Mouse (Mus musculus): ENCODE measurements around the gene Fat1. TPM values are rescaled to one million over a fixed set of nuclear protein-coding genes. Genes with fewer than 3 reads are reported as not detected.

The Fat1 gene
- polyA plus RNA-seq, 1 experiment from 2014 or later = 8.6 TPM

GRCm38 (mm10) chr8:44920379-44921032 is 14.7 kb upstream of the Fat1 start:
- WGBS = 58% methylated on average over 7 of the region's 7 CpGs
- H3K9ac ChIP-seq (ENCODE audit: low read length) = no peak overlapping the region
- no peak overlapping the region for H3K4me3 ChIP-seq (ENCODE audit: low read depth, low read length)
- no peaks in the 10 kb centered on the region for H3K4me1 ChIP-seq (replicated peaks; ENCODE audit: control insufficient read depth, insufficient read depth)
- no peak overlapping the region for H3K4me2 ChIP-seq (replicated peaks; ENCODE audit: low read depth)
- no peak overlapping the region for H3K27ac ChIP-seq (replicated peaks)
- DNase-seq (ENCODE audit: low spot score) = no peak
- TF ChIP-seq CTCF (IDR thresholded peaks at IDR 0.05; ENCODE audit: low read depth) (no peak), EP300 (optimal IDR thresholded peaks at IDR 0.05) (no peak)
- H3K27me3 ChIP-seq (ENCODE audit: control insufficient read depth, insufficient read depth, low read length) = no peaks in the 10 kb centered on the region
- no peaks in the 10 kb centered on the region for H3K36me3 ChIP-seq (ENCODE audit: control insufficient read depth, insufficient read depth, low read length)
- H3K9me3 ChIP-seq (ENCODE audit: control insufficient read depth, low read length) = no peaks in the 10 kb centered on the region
- ATAC-seq (ENCODE audit: low FRiP score, low TSS enrichment) = peak; percentile 79

- WGBS = 69% methylated on average over 5 of the region's 5 CpGs
These were observed 10.3 kb upstream of the Fat1 start for GRCm38 (mm10) chr8:44924995-44925394.

DNA sequence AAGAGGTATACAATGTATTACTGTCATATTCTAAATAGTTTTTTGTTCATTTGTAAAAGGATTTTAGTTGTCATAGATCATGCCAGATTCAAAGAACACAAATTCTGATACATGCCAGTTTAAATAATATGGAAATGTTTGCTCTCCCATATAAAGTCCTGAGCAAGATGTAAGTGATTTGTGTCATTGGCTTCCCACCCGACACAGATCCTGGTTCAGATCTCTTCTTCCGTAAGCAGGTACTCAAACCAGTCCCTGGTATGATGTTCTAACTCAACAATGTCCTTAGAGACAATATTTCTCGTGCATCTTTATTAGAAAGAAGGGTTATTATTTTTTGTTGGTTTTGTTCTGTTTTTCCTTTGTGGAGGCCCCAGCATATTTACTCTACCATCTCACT is 5.2 kb upstream of the Fat1 start:
- no peaks in the 10 kb centered on the region for H3K27me3 ChIP-seq (ENCODE audit: control insufficient read depth, insufficient read depth, low read length)
- no peak overlapping the region for H3K27ac ChIP-seq (replicated peaks)
- no peaks in the 10 kb centered on the region for H3K36me3 ChIP-seq (ENCODE audit: control insufficient read depth, insufficient read depth, low read length)
- H3K9ac ChIP-seq (ENCODE audit: low read length) = no peak overlapping the region
- DNase-seq (ENCODE audit: low spot score) (no peak), ATAC-seq (ENCODE audit: low FRiP score, low TSS enrichment) (no peak)
- H3K4me2 ChIP-seq (replicated peaks; ENCODE audit: low read depth) = no peak overlapping the region
- 0 out of 2 replicates have a peak, but pooled peaks cover 3% of the 10 kb centered on the region for H3K9me3 ChIP-seq (ENCODE audit: control insufficient read depth, low read length)
- H3K4me1 ChIP-seq (replicated peaks; ENCODE audit: control insufficient read depth, insufficient read depth) = no peaks in the 10 kb centered on the region
- 85% methylated on average over 3 of the region's 3 CpGs for WGBS
- no peak overlapping the region for H3K4me3 ChIP-seq (ENCODE audit: low read depth, low read length)
- TF ChIP-seq EP300 (optimal IDR thresholded peaks at IDR 0.05) (no peak), CTCF (IDR thresholded peaks at IDR 0.05; ENCODE audit: low read depth) (no peak)

More at GRCm38 (mm10) chr8:44924995-44925394, 10.3 kb upstream of the Fat1 start:
- ATAC-seq (ENCODE audit: low FRiP score, low TSS enrichment) (peak; percentile 74), DNase-seq (ENCODE audit: low spot score) (no peak)
- Histone ChIP-seq H3K9ac (ENCODE audit: low read length) (no peak overlapping the region), H3K27me3 (ENCODE audit: control insufficient read depth, insufficient read depth, low read length) (no peaks in the 10 kb centered on the region), H3K4me1 (replicated peaks; ENCODE audit: control insufficient read depth, insufficient read depth) (no peaks in the 10 kb centered on the region), H3K4me2 (replicated peaks; ENCODE audit: low read depth) (no peak overlapping the region), H3K36me3 (ENCODE audit: control insufficient read depth, insufficient read depth, low read length) (no peaks in the 10 kb centered on the region), H3K4me3 (ENCODE audit: low read depth, low read length) (no peak overlapping the region), H3K27ac (replicated peaks) (no peak overlapping the region), H3K9me3 (ENCODE audit: control insufficient read depth, low read length) (0 out of 2 replicates have a peak, but pooled peaks cover 3% of the 10 kb centered on the region)
- TF ChIP-seq EP300 (optimal IDR thresholded peaks at IDR 0.05) (no peak), CTCF (IDR thresholded peaks at IDR 0.05; ENCODE audit: low read depth) (no peak)

DNA sequence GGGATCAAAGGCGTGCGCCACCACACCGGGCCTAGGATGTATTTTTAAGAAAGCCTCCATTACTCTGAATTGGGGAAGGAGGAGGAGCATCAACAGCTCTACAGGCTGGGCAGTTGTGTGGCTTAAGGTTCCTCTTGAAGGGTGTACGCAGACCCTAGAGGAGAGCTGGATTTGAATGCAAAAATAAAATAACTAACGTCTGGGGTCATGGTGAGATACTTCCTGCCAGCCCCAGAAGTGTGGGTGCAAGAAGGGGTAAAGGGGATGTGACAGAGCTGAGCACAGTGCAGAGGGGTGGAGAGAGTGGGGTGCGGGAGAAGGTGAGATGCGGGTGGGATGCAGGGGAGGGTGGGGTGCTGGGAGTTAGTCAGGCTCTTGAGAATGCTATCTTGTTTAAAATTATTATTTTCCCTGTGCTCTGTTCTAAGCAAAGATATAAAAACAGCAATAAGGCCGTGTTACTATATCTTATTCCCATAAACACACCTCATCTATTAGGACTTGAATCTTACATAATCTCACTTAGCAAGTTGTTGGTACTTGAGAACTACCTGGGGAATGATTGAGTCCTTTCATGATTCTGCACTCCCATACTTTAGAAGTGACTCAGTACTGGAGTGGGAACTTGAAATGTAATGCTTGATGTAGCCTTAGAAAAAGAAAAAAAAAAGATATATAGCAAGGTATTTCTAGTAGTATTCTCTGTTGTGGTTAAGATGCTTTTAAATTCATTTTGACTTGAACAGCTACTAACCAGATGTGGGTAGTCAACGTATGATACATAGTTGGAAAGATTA is 2.5 kb upstream of the Fat1 start:
- no peaks in the 10 kb centered on the region for H3K4me1 ChIP-seq (replicated peaks; ENCODE audit: control insufficient read depth, insufficient read depth)
- TF ChIP-seq CTCF (IDR thresholded peaks at IDR 0.05; ENCODE audit: low read depth) (no peak), EP300 (optimal IDR thresholded peaks at IDR 0.05) (no peak)
- DNase-seq (ENCODE audit: low spot score) (no peak), ATAC-seq (ENCODE audit: low FRiP score, low TSS enrichment) (no peak)
- 0 out of 2 replicates have a peak, but pooled peaks cover 3% of the 10 kb centered on the region for H3K9me3 ChIP-seq (ENCODE audit: control insufficient read depth, low read length)
- H3K36me3 ChIP-seq (ENCODE audit: control insufficient read depth, insufficient read depth, low read length) = no peaks in the 10 kb centered on the region
- no peak overlapping the region for H3K9ac ChIP-seq (ENCODE audit: low read length)
- H3K27me3 ChIP-seq (ENCODE audit: control insufficient read depth, insufficient read depth, low read length) = no peaks in the 10 kb centered on the region
- H3K27ac ChIP-seq (replicated peaks) = no peak overlapping the region
- WGBS = 92% methylated on average over 9 of the region's 9 CpGs
- no peak overlapping the region for H3K4me3 ChIP-seq (ENCODE audit: low read depth, low read length)
- no peak overlapping the region for H3K4me2 ChIP-seq (replicated peaks; ENCODE audit: low read depth)

- H3K36me3 ChIP-seq (ENCODE audit: control insufficient read depth, insufficient read depth, low read length) = no peaks in the 10 kb centered on the region
These were observed 1.8 kb upstream of the Fat1 start for GRCm38 (mm10) chr8:44933478-44933877.

More at GRCm38 (mm10) chr8:44933478-44933877, 1.8 kb upstream of the Fat1 start:
- ATAC-seq (ENCODE audit: low FRiP score, low TSS enrichment) = no peak
- Histone ChIP-seq H3K4me3 (ENCODE audit: low read depth, low read length) (peak overlapping the region; percentile 78; the same call in 1 of the 2 replicates), H3K27ac (replicated peaks) (no peak overlapping the region), H3K27me3 (ENCODE audit: control insufficient read depth, insufficient read depth, low read length) (no peaks in the 10 kb centered on the region), H3K9me3 (ENCODE audit: control insufficient read depth, low read length) (0 out of 2 replicates have a peak, but pooled peaks cover 3% of the 10 kb centered on the region), H3K4me2 (replicated peaks; ENCODE audit: low read depth) (peak overlapping the region; percentile 75), H3K4me1 (replicated peaks; ENCODE audit: control insufficient read depth, insufficient read depth) (no peaks in the 10 kb centered on the region), H3K9ac (ENCODE audit: low read length) (no peak overlapping the region)
- DNase-seq (ENCODE audit: low spot score) = no peak
- 44% methylated on average over 6 of the region's 6 CpGs for WGBS
- TF ChIP-seq CTCF (IDR thresholded peaks at IDR 0.05; ENCODE audit: low read depth) (no peak), EP300 (optimal IDR thresholded peaks at IDR 0.05) (no peak)

All from stomach, postnatal 0 days (tissue).